In the genomic region with DNA sequence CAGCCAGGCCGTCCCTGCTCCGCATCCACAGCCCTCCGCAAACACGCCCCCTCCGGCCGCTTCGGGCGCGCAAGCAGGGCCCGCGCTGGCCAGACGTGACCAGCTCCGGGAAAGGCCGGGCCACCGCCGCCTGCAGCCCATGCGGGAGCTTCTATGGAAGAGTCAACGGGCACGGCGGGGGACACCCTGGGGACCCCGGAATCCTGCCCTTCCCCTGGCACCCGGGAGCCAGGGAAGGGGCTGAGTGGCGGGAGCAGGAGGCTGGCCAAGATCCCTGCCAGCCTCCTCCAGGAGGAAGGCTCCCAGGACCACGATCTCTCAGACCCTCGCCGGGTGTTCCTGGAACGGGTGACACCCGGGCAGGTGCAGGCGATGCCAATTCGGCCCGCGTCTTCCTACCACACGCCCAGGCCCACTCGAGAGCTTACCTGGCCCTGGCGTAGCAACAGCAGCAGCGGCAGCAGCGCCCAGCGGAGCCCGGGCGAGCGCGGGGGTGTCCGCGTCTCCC, we compare ENCODE assay signal across 8 mouse cellular contexts. TPM values are rescaled to one million over a fixed set of nuclear protein-coding genes. Genes with fewer than 3 reads are reported as not detected.
DNase-seq lines count a peak whose midpoint lies in the region; ATAC-seq and TF ChIP-seq lines count a peak whose summit lies in the region.

No protein-coding gene starts in this region.

- H3K36me3 ChIP-seq in intestine, embryonic 15.5 days = no peaks in the 10 kb centered on the region
- H3K36me3 ChIP-seq in liver, embryonic 14.5 days (replicated peaks; ENCODE audit: control insufficient read depth, insufficient read depth, low read depth) = no peaks in the 10 kb centered on the region

- peak; percentile 46 for ATAC-seq in intestine, embryonic 15.5 days
- peak; percentile 56 for ATAC-seq in liver, embryonic 14.5 days (ENCODE audit: insufficient read depth)

- H3K9ac ChIP-seq in intestine, embryonic 15.5 days = peak overlapping the region; percentile 77
- peak overlapping the region; percentile 89 for H3K9ac ChIP-seq in liver, embryonic 14.5 days (replicated peaks)

- H3K4me2 ChIP-seq in intestine, embryonic 15.5 days (replicated peaks) = peak overlapping the region; percentile 93
- H3K4me2 ChIP-seq in liver, embryonic 14.5 days (ENCODE audit: low read depth) = peak overlapping the region; percentile 100

- WGBS in intestine, embryonic 15.5 days = 0% methylated on average over 44 of the region's 44 CpGs
- under 1% methylated on average over 44 of the region's 44 CpGs for WGBS in liver, embryonic 14.5 days (ENCODE audit: insufficient replicate concordance)

- peak; percentile 50 for TF ChIP-seq CTCF in liver, embryonic 14.5 days (IDR thresholded peaks at IDR 0.05; ENCODE audit: low read depth)

- peak; percentile 84 for DNase-seq in 3134 (ENCODE audit: extremely low read depth, insufficient read length, low spot score)
- DNase-seq in MN1 (ENCODE audit: low spot score) = peak; percentile 84
- DNase-seq in cerebellum, postnatal 25 days = peak; percentile 84 to 86
- DNase-seq in gastrocnemius, postnatal 14 days = peak; percentile 71
- no peak for DNase-seq in liver, embryonic 14.5 days (ENCODE audit: low read depth in 3 of 3, low spot score in 3 of 3)
- peak; percentile 26 to 34 for DNase-seq in natural killer cell, adult 2 months (ENCODE audit: low spot score in 2 of 2)
- DNase-seq in thymus, postnatal 25 days = peak; percentile 43

- peaks cover 7% of the 10 kb centered on the region; the same call in 1 of the 2 replicates for H3K4me1 ChIP-seq in intestine, embryonic 15.5 days (replicated peaks)
- peaks cover 9 to 33% of the 10 kb centered on the region in 2 experiments for H3K4me1 ChIP-seq in liver, embryonic 14.5 days (replicated peaks; ENCODE audit: control insufficient read depth in 2 of 2, insufficient read depth in 2 of 2, low read length in 1 of 2)

- no peaks in the 10 kb centered on the region for H3K9me3 ChIP-seq in intestine, embryonic 15.5 days
- no peaks in the 10 kb centered on the region for H3K9me3 ChIP-seq in liver, embryonic 14.5 days (ENCODE audit: control insufficient read depth, low read length)

- H3K4me3 ChIP-seq in intestine, embryonic 15.5 days (replicated peaks) = peak overlapping the region; percentile 75
- H3K4me3 ChIP-seq in liver, embryonic 14.5 days (ENCODE audit: insufficient read depth in 1 of 2, low read depth in 2 of 2, low read length in 2 of 2) = peak overlapping the region; percentile 67 to 95

- no peaks in the 10 kb centered on the region for H3K27me3 ChIP-seq in intestine, embryonic 15.5 days (replicated peaks)
- no peaks in the 10 kb centered on the region for H3K27me3 ChIP-seq in liver, embryonic 14.5 days (ENCODE audit: control insufficient read depth, insufficient read depth, low read length)

- peak overlapping the region; percentile 90 for H3K27ac ChIP-seq in intestine, embryonic 15.5 days
- H3K27ac ChIP-seq in liver, embryonic 14.5 days = peak overlapping the region; percentile 46

- TF ChIP-seq EP300 in liver, embryonic 14.5 days (IDR thresholded peaks at IDR 0.05; ENCODE audit: low read depth) = no peak

- intact Hi-C loops in gastrocnemius, postnatal 14 days (cut with DNase I; ENCODE audit: low total_unique reads) = no loop called here

RNA-seq across cellular contexts. Expression of a gene that starts 0.7 kb away (rescaled TPM):
- 1 to 10 TPM; 6.5 to 6.6 TPM for total RNA-seq in gastrocnemius, postnatal 14 days (2021)
- 4.4 and 5.3 TPM in 2 replicates for polyA plus RNA-seq in intestine, embryonic 15.5 days (2015; fragmentation: Nextera tagmentation; extraction: Ambion mirVana)
- polyA plus RNA-seq in liver, embryonic 14.5 days (2012; rRNA removed) = 2.1 and 2.6 TPM in 2 replicates
- 2.7 and 2.8 TPM in 2 replicates for polyA plus RNA-seq in liver, embryonic 14.5 days (2014; fragmentation: Nextera tagmentation; extraction: Ambion mirVana)

Comparison
In these comparisons a context has a peak if more than half of its experiments do, and no peak if none do; other contexts are left out.
1. DNase-seq: peak in 3134 (single experiment), MN1 (single experiment), cerebellum, postnatal 25 days (2 of 2), gastrocnemius, postnatal 14 days (single experiment), natural killer cell, adult 2 months (2 of 2) and thymus, postnatal 25 days (single experiment); none in liver, embryonic 14.5 days (0 of 3).